Mouse (Mus musculus): ENCODE data around the gene Mapk8.

Mapk8 gene

GRCm38 (mm10) chr14:33348146-33348545 lies 98.8 kb downstream of the Mapk8 start:
- DNase-seq (ENCODE audit: low read depth, low spot score): no peak

DNA sequence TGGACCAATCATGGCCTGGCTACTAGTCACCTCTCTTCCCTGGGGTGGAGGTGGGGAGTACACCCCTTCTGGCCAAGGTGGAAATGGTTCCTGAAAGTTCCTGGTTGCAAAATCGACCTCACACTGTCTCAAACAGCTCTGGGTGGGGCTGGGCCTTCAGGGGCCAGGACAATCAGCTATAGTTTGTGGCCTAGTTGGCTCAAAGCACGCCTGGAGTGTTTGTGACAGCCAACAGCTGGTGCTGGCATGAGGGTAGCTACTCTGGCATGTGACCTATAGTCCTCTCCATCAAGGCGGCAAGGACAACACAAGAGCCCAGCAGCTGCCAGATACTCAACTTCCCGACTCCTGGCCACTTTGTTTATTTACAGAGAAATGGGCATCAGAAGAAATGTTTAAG lies 99.2 kb downstream of the Mapk8 start:
- no peak for DNase-seq (ENCODE audit: low read depth, low spot score)

DNA sequence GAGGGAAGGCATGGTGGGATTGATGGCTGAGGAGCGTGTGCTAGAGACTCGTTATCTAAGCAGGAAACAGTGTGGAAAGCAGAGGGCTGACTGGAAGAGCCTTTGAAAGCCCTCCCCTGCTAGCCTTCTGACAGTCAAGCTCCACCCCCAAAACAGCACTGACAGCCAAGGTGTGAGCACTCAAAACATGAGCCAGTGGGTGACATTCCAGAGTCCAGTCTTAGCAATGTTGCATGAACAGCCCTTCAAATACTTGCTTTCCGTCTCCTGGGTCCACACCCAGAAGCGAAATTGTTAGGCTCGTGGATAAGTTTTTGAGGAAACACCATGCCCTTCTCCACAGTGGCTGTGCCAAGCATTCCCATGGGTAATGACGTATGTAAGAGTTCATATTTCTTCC lies 100.4 kb downstream of the Mapk8 start:
- no peak for DNase-seq (ENCODE audit: low read depth, low spot score)

GRCm38 (mm10) chr14:33343131-33343725 lies 103.7 kb downstream of the Mapk8 start:
- no peak for DNase-seq (ENCODE audit: low read depth, low spot score)

GRCm38 (mm10) chr14:33338684-33339083 lies 108.3 kb downstream of the Mapk8 start:
- no peak for DNase-seq (ENCODE audit: low read depth, low spot score)

- no peak for DNase-seq (ENCODE audit: low read depth, low spot score)
Measured at GRCm38 (mm10) chr14:33335733-33336132, 111.2 kb downstream of the Mapk8 start.

- no peak for DNase-seq (ENCODE audit: low read depth, low spot score)
Measured at GRCm38 (mm10) chr14:33334402-33334801, 112.6 kb downstream of the Mapk8 start.

- DNase-seq (ENCODE audit: low read depth, low spot score): peak; percentile 59
Measured at GRCm38 (mm10) chr14:33333833-33334232, 113.1 kb downstream of the Mapk8 start.

GRCm38 (mm10) chr14:33331627-33332026 lies 115.3 kb downstream of the Mapk8 start:
- DNase-seq (ENCODE audit: low read depth, low spot score): peak; percentile 45

DNA sequence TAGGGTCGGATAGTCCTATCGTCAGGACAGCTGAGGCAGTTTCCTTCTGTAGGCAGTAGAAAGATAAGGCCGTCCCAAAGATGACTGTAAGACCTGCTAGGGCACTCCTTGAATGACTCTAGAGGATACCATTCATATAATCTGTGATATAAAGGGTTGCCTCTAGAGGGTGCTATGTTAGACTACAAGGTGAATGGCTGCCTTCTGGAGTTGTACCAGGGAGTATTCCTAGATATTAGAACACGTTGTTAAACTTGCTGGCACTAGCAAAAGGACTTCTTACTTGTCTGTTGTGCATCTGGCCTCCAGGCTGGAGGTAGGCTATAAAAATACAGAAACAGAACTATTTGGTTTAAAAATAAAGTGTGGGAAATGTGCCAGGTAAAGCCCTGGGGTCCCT lies 116.0 kb downstream of the Mapk8 start:
- DNase-seq (ENCODE audit: low read depth, low spot score): peak; percentile 56

DNA sequence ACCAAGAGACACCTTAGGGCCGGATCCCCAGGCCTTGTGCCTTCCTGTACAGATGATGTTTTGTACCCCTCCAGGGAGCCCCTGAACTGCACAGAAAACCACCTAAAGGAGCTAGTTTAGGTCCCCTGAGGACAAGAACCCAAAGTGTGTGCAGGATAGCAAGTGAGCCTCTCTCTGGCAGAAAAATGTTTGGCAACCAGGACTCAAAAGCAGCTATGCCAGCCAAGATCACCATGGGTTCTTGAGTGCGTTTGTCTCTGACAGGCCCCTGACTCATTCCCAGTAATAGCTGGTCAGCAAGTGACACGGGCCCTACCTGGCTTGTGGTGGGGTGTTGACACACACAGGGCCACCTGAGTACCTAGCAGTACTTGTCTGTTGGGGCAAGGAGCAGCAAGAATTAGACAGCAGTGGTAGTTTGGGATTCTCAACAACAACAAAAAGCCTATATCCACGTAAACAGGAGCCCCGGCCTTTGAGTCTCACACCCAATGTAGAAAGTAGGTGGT lies 117.6 kb downstream of the Mapk8 start:
- no peak for DNase-seq (ENCODE audit: low read depth, low spot score)

DNA sequence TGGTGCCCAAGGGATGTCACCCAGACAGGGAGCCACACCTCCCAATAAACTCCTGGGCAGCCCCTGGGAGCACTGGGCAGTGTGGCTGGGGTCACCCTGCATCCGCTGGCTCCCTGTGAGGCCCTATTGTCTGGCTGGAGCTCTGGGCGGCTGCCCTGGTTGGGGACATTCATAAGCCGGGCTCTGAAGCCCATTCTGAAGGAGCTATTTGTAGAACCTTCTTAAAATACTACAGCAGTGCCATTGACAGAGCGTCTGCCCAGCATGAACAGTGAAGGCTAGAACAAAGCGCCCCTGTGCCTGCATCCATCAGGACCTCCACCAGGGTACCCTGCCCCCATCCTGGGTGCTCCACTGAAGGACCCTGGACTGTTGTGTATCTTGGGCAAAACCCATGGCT lies 118.6 kb downstream of the Mapk8 start:
- DNase-seq (ENCODE audit: low read depth, low spot score): no peak

Data from ES-CJ7 (cell line).